Mouse (Mus musculus): Measurements from ENCODE around the gene Med12l.

- TF ChIP-seq GATA1 (IDR thresholded peaks at IDR 0.05; ENCODE audit: borderline replicate concordance, low read length) (no peak), FLI1 (IDR thresholded peaks at IDR 0.05; ENCODE audit: low read length) (no peak)
These were observed 134.0 kb downstream of the Med12l start for GRCm38 (mm10) chr3:59139651-59140051.
